In the genomic region with DNA sequence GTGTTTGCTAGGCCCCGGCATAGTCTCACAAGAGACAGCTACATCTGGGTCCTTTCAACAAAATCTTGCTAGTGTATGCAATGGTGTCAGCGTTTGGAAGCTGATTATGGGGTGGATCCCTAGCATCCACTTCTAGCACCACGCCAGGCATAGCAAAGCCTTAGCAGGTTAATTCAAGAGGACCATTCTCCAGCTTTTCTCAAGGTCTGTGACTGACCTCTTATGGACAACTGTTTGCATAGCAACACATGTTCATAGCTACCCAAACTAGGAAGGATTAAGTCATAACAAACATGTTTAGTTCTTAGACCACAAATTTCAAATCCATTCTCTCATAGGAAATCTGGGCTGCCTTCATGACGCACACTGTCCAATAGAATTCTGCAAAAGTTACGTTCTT, we compare ENCODE assay signal across 8 mouse cellular contexts. TPM values are rescaled to one million over a fixed set of nuclear protein-coding genes. Genes with fewer than 3 reads are reported as not detected.
A peak's percentile ranks its signal among the peaks of the same experiment; 100 is the strongest.
DNase-seq lines count a peak whose midpoint lies in the region; ATAC-seq and TF ChIP-seq lines count a peak whose summit lies in the region.

No protein-coding gene starts in this region.

- no peak overlapping the region for H3K27ac ChIP-seq in heart, adult 2 months
- no peak overlapping the region for H3K27ac ChIP-seq in forebrain, postnatal 0 days (ENCODE audit: low read depth, low read length)

- no peak overlapping the region for H3K4me3 ChIP-seq in heart, adult 2 months
- H3K4me3 ChIP-seq in forebrain, postnatal 0 days (ENCODE audit: low read depth, low read length): no peak overlapping the region

- H3K27me3 ChIP-seq in heart, adult 2 months (ENCODE audit: control insufficient read depth, insufficient read depth, low read length): no peaks in the 10 kb centered on the region
- no peaks in the 10 kb centered on the region for H3K27me3 ChIP-seq in forebrain, postnatal 0 days (ENCODE audit: insufficient read depth, low read length)

- H3K4me2 ChIP-seq in forebrain, postnatal 0 days (ENCODE audit: low read depth): no peak overlapping the region

- no peak for TF ChIP-seq EP300 in heart, adult 2 months (IDR thresholded peaks at IDR 0.05; ENCODE audit: insufficient read depth, low read depth, low read length)

- no peaks in the 10 kb centered on the region for H3K79me2 ChIP-seq in heart, adult 2 months (replicated peaks; ENCODE audit: control insufficient read depth, insufficient read depth, low read length)

- peak; percentile 85 for TF ChIP-seq CTCF in heart, adult 2 months (IDR thresholded peaks at IDR 0.05)
- peak; percentile 71 for TF ChIP-seq CTCF in forebrain, postnatal 0 days (IDR thresholded peaks at IDR 0.05; ENCODE audit: low read depth)

- H3K9ac ChIP-seq in heart, adult 2 months (ENCODE audit: low read depth, low read length): no peak overlapping the region
- H3K9ac ChIP-seq in forebrain, postnatal 0 days: no peak overlapping the region

- no peaks in the 10 kb centered on the region for H3K36me3 ChIP-seq in heart, adult 2 months (ENCODE audit: control insufficient read depth, insufficient read depth, low read length)
- no peaks in the 10 kb centered on the region for H3K36me3 ChIP-seq in forebrain, postnatal 0 days (ENCODE audit: insufficient read depth)

- intact Hi-C loops in heart, adult 2 months (cut with DNase I): loop anchor here (1.0 to 10.0 kb wide), 4 partner anchors 47 to 176 kb away; no protein-coding TSS in a partner anchor
- intact Hi-C loops in heart, postnatal 25 days (cut with DNase I): loop anchor here (1.0 kb wide), 1 partner anchor 81 kb away; no protein-coding TSS in a partner anchor

- TF ChIP-seq POLR2A in heart, adult 2 months (IDR thresholded peaks at IDR 0.05; ENCODE audit: insufficient read depth, low read depth, low read length): no peak

- DNase-seq in heart, adult 2 months: peak in 1 of 2 experiments; percentile 19
- no peak for DNase-seq in heart, postnatal 25 days (ENCODE audit: low spot score)
- peak; percentile 20 for DNase-seq in right cerebral cortex, adult 18-20 months
- DNase-seq in right cerebral cortex, postnatal 14 days: no peak
- peak; percentile 49 for DNase-seq in forebrain, postnatal 0 days
- DNase-seq in lung, postnatal 25 days (ENCODE audit: low spot score): peak; percentile 75
- no peak for DNase-seq in thymus, postnatal 14 days

- 51% methylated on average over 5 of the region's 5 CpGs for WGBS in heart, adult 2 months
- 54% methylated on average over 5 of the region's 5 CpGs for WGBS in forebrain, postnatal 0 days

- no peaks in the 10 kb centered on the region for H3K9me3 ChIP-seq in forebrain, postnatal 0 days (ENCODE audit: low read length)

- peak; percentile 63; the same call in 1 of the 2 replicates for ATAC-seq in forebrain, postnatal 0 days
- ATAC-seq in monocyte, adult 5-6 weeks (replicated peaks; ENCODE audit: insufficient number of reproducible peaks, low FRiP score, low TSS enrichment, poor library complexity, severe bottlenecking): no peak

- no peaks in the 10 kb centered on the region for H3K4me1 ChIP-seq in heart, adult 2 months (ENCODE audit: control insufficient read depth, insufficient read depth, low read length)
- H3K4me1 ChIP-seq in forebrain, postnatal 0 days (ENCODE audit: insufficient read depth): no peaks in the 10 kb centered on the region

RNA-seq across cellular contexts. Expression of gene Spink2, which starts 40.7 kb away (rescaled TPM):
- not detected for total RNA-seq in heart, adult 2 months (2021)
- 1.3 and 2.2 TPM in 2 replicates for polyA plus RNA-seq in heart, adult 2 months (2012; rRNA removed)
- under 1 TPM in 1 of 2 experiments, not detected in 1; 0.45 TPM for total RNA-seq in heart, postnatal 25 days (2021)
- not detected in 2 replicates for total RNA-seq in forebrain, postnatal 0 days (2014; rRNA removed)
- 0.88 and 2.0 TPM in 2 replicates for polyA plus RNA-seq in forebrain, postnatal 0 days (2015; fragmentation: Nextera tagmentation; extraction: Ambion mirVana)
- not detected in 3 replicates for total RNA-seq in monocyte, adult 5-6 weeks (2017)

RNA-seq across cellular contexts. Expression of gene Hopx, which starts 55.7 kb away (rescaled TPM):
- total RNA-seq in heart, adult 2 months (2021): 100 to 1,000 TPM; 367 to 385 TPM
- polyA plus RNA-seq in heart, adult 2 months (2012; rRNA removed): 284 and 285 TPM in 2 replicates
- 100 to 1,000 TPM; 402 to 442 TPM for total RNA-seq in heart, postnatal 25 days (2021)
- total RNA-seq in forebrain, postnatal 0 days (2014; rRNA removed): 26.1 and 28.1 TPM in 2 replicates
- polyA plus RNA-seq in forebrain, postnatal 0 days (2015; fragmentation: Nextera tagmentation; extraction: Ambion mirVana): 2.7 and 2.8 TPM in 2 replicates
- total RNA-seq in monocyte, adult 5-6 weeks (2017): 29.6 to 53.4 TPM (median 30.5 TPM) in 3 replicates

Comparison
In these comparisons a context has a peak if more than half of its experiments do, and no peak if none do; other contexts are left out.
1. DNase-seq: peak in right cerebral cortex, adult 18-20 months (single experiment), forebrain, postnatal 0 days (single experiment) and lung, postnatal 25 days (single experiment); none in heart, postnatal 25 days (single experiment), right cerebral cortex, postnatal 14 days (single experiment) and thymus, postnatal 14 days (single experiment).